Mouse (Mus musculus) spleen, adult 2 months (tissue): ENCODE measurements around the gene Tmx1. TPM values are rescaled to one million over a fixed set of nuclear protein-coding genes. Genes with fewer than 3 reads are reported as not detected.

Experiments
- DNase-seq, 2 experiments: peaks; one replicate each; pipeline versions ENCODE4 v3.0.0 to v3.0.0-alpha.2; 2012 to 2021; ENCODE audit warnings: low spot score in 2 of 2, low read depth in 1 of 2
- H3K27ac ChIP-seq: fragments of 200-500 bp; 2 replicates; pipeline ENCODE4 v1.5.1; 2012; ENCODE audit warnings: low read length, inconsistent platforms; ENCODE audit not compliant: insufficient read depth
- H3K27me3 ChIP-seq: fragments of 200-500 bp; 2 replicates; pipeline ENCODE4 v1.6.1; 2012; ENCODE audit warnings: mild to moderate bottlenecking, moderate library complexity, low read length, inconsistent platforms; ENCODE audit not compliant: control insufficient read depth, insufficient read depth
- H3K36me3 ChIP-seq: fragments of 200-500 bp; 2 replicates; pipeline ENCODE4 v1.6.1; 2012; ENCODE audit warnings: mild to moderate bottlenecking, low read length, inconsistent platforms; ENCODE audit not compliant: control insufficient read depth, insufficient read depth
- H3K4me1 ChIP-seq: fragments of 200-500 bp; 2 replicates; pipeline ENCODE4 v1.6.1; 2011; ENCODE audit warnings: inconsistent platforms; ENCODE audit not compliant: control insufficient read depth, insufficient read depth, insufficient read length
- H3K4me3 ChIP-seq: fragments of 200-500 bp; 2 replicates; pipeline ENCODE4 v1.5.1; 2011; ENCODE audit warnings: mild to moderate bottlenecking, inconsistent platforms; ENCODE audit not compliant: insufficient read depth, insufficient read length; ENCODE audit errors: extremely low read depth
- CTCF ChIP-seq: fragments of 200-500 bp; IDR thresholded peaks from 2 replicates; pipeline ENCODE4 v1.5.1; 2011; ENCODE audit warnings: mild to moderate bottlenecking, inconsistent platforms; ENCODE audit not compliant: insufficient read depth, insufficient read length, insufficient replicate concordance; ENCODE audit errors: extremely low read depth
- POLR2A ChIP-seq: fragments of 200-500 bp; IDR thresholded peaks from 2 replicates; pipeline ENCODE4 v1.6.1; 2011; ENCODE audit warnings: low read depth, low read length, inconsistent platforms
- WGBS: fragments of 180-500 bp; shearing (Covaris S2); methylation state at CpG from one replicate; pipeline ENCODE4 v1.1.7; 2018; 5-methylcytosine and 5-hydroxymethylcytosine counted together
- polyA plus RNA-seq: library from polyadenylated mRNA; depleted of rRNA; stranded (reverse); fragments of >200 nt; gene quantifications from 2 replicates; pipeline ENCODE4 v1.2.3, GENCODE M21; 2012; rRNA removed

Gene Tmx1
- polyA plus RNA-seq = 4.4 and 5.3 TPM in 2 replicates

DNA sequence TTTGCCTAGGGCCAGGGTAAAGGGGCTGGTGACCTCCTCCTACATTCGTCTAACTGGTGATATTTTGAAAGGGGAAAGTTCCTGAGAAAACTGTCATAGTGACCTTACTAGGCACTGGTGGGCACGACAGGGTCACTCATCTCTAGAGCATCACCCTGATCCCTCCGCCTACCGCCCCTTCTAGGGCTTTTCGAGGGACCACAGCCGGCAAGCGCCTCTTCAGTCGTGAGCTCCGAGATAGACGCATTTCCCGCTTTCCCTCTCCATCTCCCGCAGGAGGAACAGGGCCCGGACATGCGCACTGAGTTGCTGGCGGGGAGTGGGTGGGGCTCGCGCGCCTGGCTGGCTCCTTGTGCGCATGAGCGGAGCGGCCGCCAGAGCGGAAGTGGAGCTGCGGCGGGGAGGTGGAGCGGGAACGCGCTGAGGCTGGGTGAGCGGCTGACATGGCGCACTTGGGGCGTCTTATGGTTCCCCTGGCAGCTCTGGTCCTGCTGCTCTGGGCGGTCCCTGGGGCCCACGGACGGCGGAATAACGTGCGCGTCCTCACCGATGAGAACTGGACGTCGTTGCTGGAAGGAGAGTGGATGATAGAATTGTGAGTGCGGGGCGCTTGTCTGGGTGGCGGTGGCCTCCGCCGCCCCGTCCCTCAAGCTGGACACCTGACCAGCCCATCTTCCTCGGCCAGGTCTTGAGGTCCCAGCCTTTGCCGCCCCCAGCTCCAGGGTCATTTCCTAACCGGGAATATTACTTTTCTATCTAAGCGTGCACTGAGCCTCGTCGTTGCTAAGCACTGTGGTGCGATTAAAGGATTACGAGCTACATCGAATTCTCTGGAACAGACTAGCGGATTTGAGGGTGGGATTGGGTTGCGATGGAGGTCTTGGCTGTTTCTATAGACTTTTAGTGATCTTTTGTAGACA lies at the start of gene Tmx1:
Tmx1 (plus strand) TSS at position 370 of the 920 bp plus-strand sequence.
- peaks cover 6% of the 10 kb centered on the region; the same call in 1 of the 2 replicates for H3K4me1 ChIP-seq
- H3K27ac ChIP-seq = peak within 1 kb of the TSS; percentile 88
- peak within 1 kb of the TSS; percentile 100 for H3K4me3 ChIP-seq
- under 1% methylated on average over 55 of the region's 58 CpGs for WGBS
- DNase-seq = peak; percentile 77 to 95
- peaks cover 2% of the 10 kb centered on the region for H3K36me3 ChIP-seq
- TF ChIP-seq POLR2A (peak; percentile 84), CTCF (no peak)
- H3K27me3 ChIP-seq = no peaks in the 10 kb centered on the region

- Histone ChIP-seq H3K27me3 (no peaks in the 10 kb centered on the region), H3K4me1 (no peaks in the 10 kb centered on the region), H3K4me3 (no peak overlapping the region), H3K27ac (no peak overlapping the region), H3K36me3 (no peaks in the 10 kb centered on the region)
- TF ChIP-seq POLR2A (no peak), CTCF (no peak)
- DNase-seq = no peak
- WGBS = 86% methylated on average over 6 of the region's 6 CpGs
Observed at GRCm38 (mm10) chr12:70404327-70404726, 48.6 kb upstream of the Tmx1 start.

- H3K36me3 ChIP-seq = no peaks in the 10 kb centered on the region
- H3K4me3 ChIP-seq = no peak overlapping the region
- no peak for TF ChIP-seq CTCF
- TF ChIP-seq POLR2A = no peak
- H3K4me1 ChIP-seq = no peaks in the 10 kb centered on the region
- H3K27me3 ChIP-seq = no peaks in the 10 kb centered on the region; the same call in 1 of the 2 replicates
- DNase-seq = no peak
- WGBS = 89% methylated on average over 1 of the region's 1 CpGs
- no peak overlapping the region for H3K27ac ChIP-seq
Observed at GRCm38 (mm10) chr12:70408396-70408795, 44.5 kb upstream of the Tmx1 start.

DNA sequence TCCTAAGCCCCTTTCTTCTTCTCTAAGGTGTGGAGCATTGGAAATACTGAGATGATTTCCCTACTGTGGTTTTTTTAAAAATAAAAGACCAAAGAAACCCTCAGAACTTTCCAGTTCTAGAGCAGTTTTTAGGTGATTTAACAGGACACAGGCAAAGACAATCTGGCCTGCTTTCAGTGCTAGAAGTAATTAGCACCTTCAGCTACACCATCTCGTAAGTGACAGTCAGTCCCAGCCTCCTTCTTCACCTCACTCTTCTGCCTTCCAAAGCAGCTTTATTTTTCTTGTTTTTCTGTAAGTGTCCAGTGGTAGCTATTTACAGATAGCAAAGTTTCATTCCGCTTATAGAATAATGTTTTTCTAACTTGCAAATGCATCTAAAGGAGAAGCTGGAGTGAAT lies 43.3 kb upstream of the Tmx1 start:
- no peaks in the 10 kb centered on the region; the same call in 1 of the 2 replicates for H3K27me3 ChIP-seq
- no peaks in the 10 kb centered on the region for H3K36me3 ChIP-seq
- WGBS = 85% methylated on average over 2 of the region's 2 CpGs
- no peak for DNase-seq
- H3K4me3 ChIP-seq = no peak overlapping the region
- no peaks in the 10 kb centered on the region for H3K4me1 ChIP-seq
- H3K27ac ChIP-seq = no peak overlapping the region
- TF ChIP-seq POLR2A (no peak), CTCF (no peak)

- DNase-seq = no peak
- TF ChIP-seq POLR2A (no peak), CTCF (no peak)
- no peaks in the 10 kb centered on the region for H3K4me1 ChIP-seq
- no peak overlapping the region for H3K4me3 ChIP-seq
- H3K36me3 ChIP-seq = no peaks in the 10 kb centered on the region
- 87% methylated on average over 1 of the region's 1 CpGs for WGBS
- H3K27me3 ChIP-seq = no peaks in the 10 kb centered on the region
- H3K27ac ChIP-seq = no peak overlapping the region
Observed at GRCm38 (mm10) chr12:70420216-70420615, 32.7 kb upstream of the Tmx1 start.

DNA sequence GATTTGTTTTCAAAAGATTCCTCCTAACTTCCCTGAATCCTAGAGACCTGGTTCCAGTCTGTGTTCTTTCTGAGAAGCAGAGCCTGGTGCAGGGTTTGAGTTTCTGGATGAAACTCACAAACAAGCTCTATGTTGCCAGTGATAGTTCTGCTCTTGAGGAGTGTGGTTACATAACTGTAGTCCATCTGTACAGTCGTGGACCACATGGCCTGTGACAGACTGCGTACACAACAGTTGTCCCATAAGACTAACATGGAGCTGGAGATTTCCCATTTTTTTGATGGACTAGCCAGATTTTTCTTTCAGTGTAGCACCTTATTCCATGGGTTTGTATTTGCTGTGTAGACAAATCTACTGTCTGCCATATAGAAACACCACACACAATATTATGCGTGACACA lies 31.9 kb upstream of the Tmx1 start:
- TF ChIP-seq POLR2A (no peak), CTCF (no peak)
- no peak overlapping the region for H3K4me3 ChIP-seq
- 90% methylated on average over 3 of the region's 3 CpGs for WGBS

More for the DNA sequence above, 31.9 kb upstream of the Tmx1 start:
- Histone ChIP-seq H3K27ac (no peak overlapping the region), H3K36me3 (no peaks in the 10 kb centered on the region), H3K4me1 (no peaks in the 10 kb centered on the region), H3K27me3 (no peaks in the 10 kb centered on the region)
- DNase-seq = no peak
